Mouse (Mus musculus) gastrocnemius, adult 18-20 months (tissue): Measurements from ENCODE around the gene E130114P18Rik. TPM values are rescaled to one million over a fixed set of nuclear protein-coding genes. Genes with fewer than 3 reads are reported as not detected.

Experiments used
- DNase-seq: peaks from one replicate; pipeline ENCODE4 v3.0.0; 2021; ENCODE audit warnings: low spot score
- total RNA-seq, 2 experiments: library from RNA; stranded (reverse); gene quantifications; 2 replicates each; pipeline ENCODE4 v1.2.3; 2021

E130114P18Rik gene
- total RNA-seq, 2 experiments from 2014 or later, result 0.21 TPM; not detected in 1

GRCm38 (mm10) chr4:97661611-97662273 lies 116.1 kb downstream of the E130114P18Rik start:
- DNase-seq, result no peak

DNA sequence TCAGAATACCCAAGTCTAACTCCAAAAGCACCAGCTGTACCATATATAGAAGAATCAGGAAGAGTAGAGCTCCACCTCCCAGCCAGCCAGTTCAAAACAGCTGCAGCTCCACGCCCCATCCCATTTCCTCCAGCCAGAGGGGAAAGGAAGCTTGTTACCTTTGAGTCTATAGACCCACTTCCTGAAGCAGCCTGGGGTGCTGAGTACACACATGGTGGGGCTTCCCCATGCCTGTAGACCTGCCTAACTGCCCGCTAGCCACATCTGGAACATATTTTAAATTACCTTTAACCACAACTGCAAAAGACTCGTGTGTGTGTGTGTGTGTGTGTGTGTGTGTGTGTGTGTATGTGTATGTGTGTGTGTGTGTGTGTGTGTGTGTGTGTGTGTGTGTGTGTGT lies 120.3 kb downstream of the E130114P18Rik start:
- DNase-seq, result no peak

DNA sequence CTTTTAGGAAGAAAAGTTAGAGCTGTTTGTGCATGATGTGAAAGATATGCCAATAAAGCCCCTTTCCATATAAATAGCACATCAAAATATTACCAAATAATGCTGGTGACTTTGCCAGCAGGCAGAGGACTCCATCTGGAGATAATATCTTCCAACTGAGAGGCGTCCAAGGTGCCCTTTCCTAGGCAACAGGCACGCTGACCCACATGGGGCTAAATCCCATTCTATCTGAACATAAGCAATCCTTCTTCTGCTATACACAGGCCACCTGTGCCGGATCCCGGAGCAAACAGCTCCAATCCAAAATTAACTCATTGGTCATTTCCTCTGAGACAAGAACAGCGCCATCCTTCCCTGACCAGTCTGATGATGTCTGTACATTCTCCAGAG lies 128.3 kb downstream of the E130114P18Rik start:
- no peak for DNase-seq

DNA sequence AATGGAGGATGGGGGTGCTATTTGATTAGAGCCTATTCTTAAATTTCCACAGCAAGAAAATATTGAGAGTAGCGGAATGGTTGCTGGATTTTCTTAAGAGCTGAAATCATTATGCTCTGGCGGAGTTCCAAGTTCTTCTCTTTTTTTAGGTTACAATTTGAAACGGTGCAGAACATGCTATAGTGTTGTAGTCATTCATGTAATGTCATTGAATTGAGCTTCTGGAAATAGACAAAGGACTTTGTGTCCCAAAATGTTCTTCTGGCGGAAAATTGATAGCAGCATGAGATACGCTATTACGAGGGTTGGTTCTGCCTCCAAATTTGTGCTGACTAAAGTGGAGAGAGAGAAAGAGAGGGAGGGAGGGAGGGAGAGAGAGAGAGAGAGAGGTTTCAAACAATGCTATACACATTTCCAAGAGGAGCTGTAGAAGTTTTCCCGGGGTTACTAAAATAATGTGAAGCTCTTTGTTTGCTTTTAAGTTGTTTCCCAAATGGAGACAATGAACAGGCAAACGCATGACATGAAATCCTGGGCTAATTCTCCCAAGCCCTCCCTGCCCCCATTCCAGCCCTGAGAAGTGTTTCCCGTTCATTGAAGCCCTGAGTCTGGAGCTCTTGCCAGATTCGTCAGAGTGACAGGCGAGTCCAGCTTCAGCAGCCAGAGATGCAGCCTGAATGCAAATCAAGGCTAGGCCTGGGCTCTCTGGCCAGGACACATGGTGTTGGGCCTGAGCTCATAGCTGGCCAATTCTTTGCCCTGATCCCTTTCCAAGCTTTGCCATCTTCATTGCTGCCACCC lies 128.9 kb downstream of the E130114P18Rik start:
- DNase-seq, result peak; percentile 17

DNA sequence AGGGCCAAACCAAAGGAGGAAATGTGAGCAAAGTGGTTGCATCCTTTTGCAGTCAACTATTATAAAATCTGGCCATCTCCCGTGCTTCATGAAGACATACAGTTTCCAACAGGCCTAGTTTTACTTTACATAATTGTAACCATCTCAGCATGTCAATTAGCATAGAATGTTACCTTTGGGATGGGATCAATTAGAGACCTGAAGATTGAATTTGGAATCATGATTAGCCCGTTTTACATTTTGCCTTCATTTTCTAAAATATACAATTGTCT lies 129.5 kb downstream of the E130114P18Rik start:
- no peak for DNase-seq

DNA sequence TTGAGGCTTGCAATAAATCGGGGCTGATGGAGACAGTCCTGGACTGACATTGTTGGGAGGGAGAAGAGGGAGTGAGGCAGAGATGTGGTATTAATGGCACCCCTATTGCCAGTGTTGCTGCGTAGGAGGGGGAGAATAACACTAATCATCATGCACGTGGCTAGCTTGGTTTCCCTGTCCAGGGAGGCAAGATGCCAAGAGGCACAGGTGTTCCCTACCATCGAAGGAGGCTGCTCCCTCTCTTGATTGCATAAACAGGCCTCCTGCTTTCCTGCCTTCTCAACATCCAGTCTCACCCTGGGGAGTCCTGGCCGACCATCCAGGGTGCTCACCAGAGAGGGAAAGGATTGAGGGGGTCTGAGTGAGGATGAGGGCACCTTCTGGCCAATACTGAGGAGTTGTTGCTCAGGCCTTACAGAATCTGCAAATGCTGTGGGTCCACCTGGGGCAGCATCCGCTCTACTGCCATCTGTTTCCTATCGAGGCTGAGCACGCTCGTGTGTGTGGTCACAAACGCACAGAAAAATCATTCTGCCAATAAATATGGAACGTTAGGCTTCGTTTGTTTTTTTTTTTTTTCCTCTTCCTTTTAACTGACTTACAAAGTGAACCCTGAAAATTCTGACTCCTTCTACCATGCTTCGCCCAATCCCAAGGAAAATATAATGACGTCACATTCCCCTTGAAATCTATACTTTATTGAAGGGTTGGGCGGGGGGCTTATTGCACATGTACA lies 130.0 kb downstream of the E130114P18Rik start:
- DNase-seq, result no peak

DNA sequence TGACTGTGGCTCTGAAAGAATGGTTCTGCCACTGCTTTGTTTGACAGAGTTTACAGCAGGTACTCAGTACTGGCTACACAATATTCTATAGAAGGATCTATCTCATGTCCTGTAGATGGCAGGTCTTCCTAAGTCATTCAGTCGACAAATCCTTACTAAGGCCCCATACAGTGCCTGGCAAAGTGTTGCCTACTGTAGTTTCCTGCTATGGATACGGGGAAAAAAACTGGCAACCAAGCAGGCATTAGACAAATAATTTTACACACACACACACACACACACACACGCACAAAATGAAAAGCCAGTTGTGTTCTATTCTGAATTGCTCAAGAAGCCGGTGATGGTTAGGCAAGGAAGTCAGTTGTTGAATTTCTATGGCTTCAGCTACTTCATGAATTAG lies 130.6 kb downstream of the E130114P18Rik start:
- DNase-seq, result no peak

GRCm38 (mm10) chr4:97640385-97640784 lies 137.5 kb downstream of the E130114P18Rik start:
- DNase-seq, result no peak

DNA sequence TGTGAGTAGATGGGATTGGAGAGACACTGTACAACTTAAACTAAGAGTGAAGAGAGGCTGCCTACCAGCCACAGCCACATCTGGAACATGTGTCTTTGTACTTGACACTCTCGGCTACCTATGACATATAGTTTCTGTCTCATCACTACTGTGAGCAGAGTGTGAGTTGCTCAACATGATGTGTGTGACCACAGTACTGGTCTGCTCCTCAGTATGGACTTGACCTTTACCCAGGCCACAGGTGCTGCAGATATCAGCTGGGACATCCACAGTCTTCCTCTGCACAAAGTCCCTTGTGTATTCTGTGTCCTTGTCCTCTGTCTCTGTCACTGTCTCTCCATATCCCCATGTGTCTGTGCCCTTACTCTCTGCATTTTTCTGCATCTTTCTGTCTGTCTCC lies 141.3 kb downstream of the E130114P18Rik start:
- DNase-seq, result no peak

GRCm38 (mm10) chr4:97635757-97636292 lies 142.1 kb downstream of the E130114P18Rik start:
- DNase-seq, result no peak

GRCm38 (mm10) chr4:97635296-97635755 lies 142.6 kb downstream of the E130114P18Rik start:
- DNase-seq, result no peak

DNA sequence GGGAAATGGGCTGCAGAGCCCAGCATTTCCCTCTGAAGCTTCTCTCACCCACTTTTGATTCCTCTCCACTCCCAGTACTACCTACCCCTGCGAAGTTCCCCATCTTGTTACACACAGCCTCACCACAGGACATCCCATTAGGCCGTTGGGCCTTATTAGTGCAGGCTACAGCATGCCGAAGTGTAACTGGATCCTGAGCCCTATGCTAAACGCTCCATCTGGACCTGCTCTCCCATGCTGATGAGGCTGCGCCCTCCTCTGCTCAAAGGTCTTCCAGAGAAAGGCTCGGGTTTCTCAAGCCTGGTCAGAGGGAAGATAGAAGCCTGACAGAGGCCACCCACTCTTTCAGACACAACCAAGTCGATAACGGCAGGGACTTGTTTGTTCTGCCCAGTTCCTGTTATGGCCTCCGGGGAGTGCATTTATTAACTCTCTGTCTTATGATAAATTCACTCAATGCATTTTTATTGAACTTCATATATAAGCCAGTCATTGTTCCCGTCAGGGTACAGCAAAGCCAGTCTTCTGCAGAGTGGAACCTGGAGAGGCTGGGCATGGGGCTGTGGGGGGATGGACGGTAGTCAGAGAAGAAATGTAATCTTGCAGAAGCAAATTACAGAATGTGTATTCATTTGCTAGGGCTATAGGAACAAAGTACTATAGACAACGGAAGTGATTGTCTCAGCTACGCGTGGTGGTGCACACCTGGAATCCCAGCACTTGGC lies 148.8 kb downstream of the E130114P18Rik start:
- no peak for DNase-seq

DNA sequence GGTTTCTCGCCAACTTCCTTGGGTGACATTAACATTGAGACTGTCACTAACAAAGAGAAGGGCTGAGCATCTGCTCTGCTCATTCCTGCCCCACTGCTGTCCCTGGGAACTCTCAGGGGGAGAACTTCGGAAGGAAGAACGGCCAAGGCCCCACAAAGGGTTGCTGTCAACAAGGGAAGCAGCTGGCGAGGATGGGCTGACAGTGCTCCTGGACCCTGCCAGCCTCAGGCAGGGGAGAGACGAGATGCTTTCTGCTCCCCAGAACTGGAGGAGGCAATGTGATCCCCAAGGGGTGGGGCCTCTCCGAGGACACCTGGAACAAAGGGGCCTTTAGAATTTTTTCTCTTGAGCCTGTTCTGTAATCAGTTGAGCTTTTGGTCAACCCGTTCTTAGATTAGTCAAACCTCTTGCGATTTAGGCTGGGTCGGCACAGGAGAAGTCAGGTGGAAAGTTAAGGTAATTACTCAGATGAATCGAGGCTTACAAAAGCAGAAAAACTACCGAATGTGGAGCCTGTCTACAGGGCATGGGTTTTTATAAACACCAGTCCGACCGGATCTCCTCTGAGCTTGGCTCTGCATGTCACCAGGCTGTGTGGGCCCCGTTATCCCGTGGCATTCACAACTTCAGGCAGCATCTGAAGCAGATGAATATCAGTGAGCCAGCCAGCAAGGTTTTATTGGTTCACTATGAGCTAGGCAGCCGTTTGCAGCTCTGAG lies 151.7 kb downstream of the E130114P18Rik start:
- no peak for DNase-seq

DNA sequence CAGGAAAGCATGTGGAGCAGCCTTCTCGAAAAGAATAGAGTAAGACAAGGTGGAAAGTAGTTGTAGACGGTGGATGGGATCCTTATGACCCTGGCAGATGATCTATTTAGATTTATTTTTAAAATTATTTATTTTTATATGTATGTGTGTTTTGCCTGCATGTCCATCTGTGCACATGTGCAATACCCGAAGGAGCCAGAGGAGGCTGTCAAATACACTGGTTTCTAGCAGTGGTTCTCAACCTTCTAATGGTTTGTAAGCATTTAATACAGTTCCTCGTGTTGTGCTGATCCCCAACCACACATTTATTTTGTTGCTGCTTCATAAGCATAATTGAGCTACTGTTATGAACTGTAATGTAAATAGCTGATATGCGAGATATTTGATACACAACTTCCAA lies 154.7 kb downstream of the E130114P18Rik start:
- DNase-seq, result no peak

- no peak for DNase-seq
Observed at GRCm38 (mm10) chr4:97621731-97622130, 156.1 kb downstream of the E130114P18Rik start.

GRCm38 (mm10) chr4:97620409-97620808 lies 157.5 kb downstream of the E130114P18Rik start:
- no peak for DNase-seq

DNA sequence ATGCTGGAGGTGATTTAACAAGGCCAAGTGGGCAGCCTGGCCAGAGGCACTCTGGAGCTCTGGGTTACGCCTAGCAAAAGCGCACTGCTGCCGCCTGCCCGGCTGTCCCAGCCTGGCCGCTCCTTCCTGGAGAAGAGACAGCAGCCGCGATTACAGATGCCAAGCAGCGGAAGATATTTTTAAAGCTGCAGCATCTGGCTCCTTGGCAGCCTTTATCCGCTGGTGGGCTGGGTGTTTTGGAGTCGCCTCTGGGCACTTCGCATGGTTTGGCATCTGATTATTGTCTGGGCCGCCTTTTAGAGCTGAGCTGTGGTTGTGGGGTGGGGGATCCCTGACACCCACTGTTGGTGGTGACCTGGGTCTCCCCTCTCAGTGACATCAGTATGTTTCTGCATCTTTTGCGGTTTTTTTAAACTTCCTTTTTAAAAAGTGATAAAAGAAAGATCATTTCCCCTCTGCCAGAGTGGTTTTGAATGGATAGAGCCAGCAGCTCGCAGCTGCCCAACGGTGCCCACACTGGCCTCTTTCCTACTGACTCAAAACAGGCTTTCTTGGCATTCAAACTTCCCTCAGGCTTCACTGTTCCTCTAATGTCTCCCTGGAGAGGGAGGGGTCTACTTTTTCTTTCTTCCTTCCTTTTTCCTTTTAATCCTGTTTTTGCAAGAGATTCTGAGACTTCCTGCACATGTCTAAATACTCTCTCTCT lies 159.1 kb downstream of the E130114P18Rik start:
- peak; percentile 26 for DNase-seq

DNA sequence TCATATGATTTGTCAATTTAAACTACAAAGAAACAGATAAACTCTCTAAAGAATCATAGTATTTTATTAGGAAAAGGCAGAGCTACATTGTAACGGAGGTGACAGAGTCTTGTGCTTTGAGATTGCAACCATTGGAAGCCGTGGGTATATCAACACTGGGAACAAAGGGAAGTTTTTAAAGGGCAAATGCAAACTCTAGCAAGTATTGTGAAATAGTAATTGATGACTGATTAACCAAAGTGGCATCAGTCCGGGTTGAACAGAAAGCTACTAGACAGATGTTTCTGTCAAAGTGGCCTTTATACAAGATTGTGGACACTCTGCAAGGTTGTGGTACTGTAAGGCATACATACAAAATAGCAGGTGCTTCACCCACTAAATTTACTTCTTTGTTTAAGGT lies 162.8 kb downstream of the E130114P18Rik start:
- no peak for DNase-seq

DNA sequence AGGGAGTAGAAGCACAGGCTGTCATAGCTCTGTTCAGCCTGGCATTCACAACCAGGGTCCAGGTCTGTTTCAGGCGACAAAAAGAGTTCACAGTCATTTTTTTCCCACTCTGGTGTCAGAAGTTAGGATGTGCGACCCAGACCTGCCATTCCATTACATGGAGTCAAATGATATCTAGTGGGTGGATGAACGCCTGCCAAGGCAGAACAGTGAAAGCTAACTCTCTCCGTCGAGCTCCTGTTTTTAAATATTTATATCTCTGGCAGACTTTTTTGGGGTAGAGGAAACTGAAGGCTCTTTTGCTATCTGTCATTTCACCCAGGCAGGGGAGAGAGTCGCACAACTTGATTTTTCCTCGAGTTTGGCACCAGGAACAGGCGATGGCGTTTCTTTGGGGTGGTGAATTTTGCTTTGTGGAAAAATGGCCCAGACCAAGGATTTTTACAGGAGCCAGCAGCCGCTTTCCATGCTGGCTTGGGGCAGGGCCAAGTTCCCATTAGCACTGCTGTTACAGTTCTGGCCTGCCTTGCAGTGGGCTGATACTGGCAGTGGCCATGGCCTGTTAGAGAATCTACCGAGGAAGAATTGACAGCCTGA lies 166.5 kb downstream of the E130114P18Rik start:
- peak; percentile 61 for DNase-seq
